Mouse (Mus musculus) hindbrain, embryonic 15.5 days (tissue): ENCODE results near the gene Apoa2. TPM values are rescaled to one million over a fixed set of nuclear protein-coding genes. Genes with fewer than 3 reads are reported as not detected.

Experiments
- ATAC-seq: fragments of 200-750 bp; cut with Nextera tagmentation; 2 replicates; pipeline ENCODE4 v1.8.0; 2017; ENCODE audit warnings: low read depth, moderate number of reproducible peaks, moderate TSS enrichment; ENCODE audit not compliant: low FRiP score
- H3K27ac ChIP-seq: fragments of 300-500 bp; sonication (generic); replicated peaks from 2 replicates; pipeline ENCODE4 v1.5.1; 2015; ENCODE audit warnings: mild to moderate bottlenecking, inconsistent platforms
- H3K27me3 ChIP-seq: fragments of 300-500 bp; sonication (generic); 2 replicates; pipeline ENCODE4 v1.6.1; 2015; ENCODE audit warnings: control low read depth, inconsistent platforms
- H3K36me3 ChIP-seq: fragments of 300-500 bp; sonication (generic); 2 replicates; pipeline ENCODE4 v1.6.1; 2015; ENCODE audit warnings: control low read depth, inconsistent platforms
- H3K4me1 ChIP-seq: fragments of 300-500 bp; sonication (generic); replicated peaks from 2 replicates; pipeline ENCODE4 v1.6.1; 2015; ENCODE audit warnings: control low read depth, inconsistent platforms
- H3K4me2 ChIP-seq: fragments of 300-500 bp; sonication (generic); 2 replicates; pipeline ENCODE4 v1.6.1; 2015; ENCODE audit warnings: moderate library complexity, mild to moderate bottlenecking, inconsistent platforms
- H3K4me3 ChIP-seq: fragments of 300-500 bp; sonication (generic); 2 replicates; pipeline ENCODE4 v1.5.1; 2015; ENCODE audit warnings: mild to moderate bottlenecking, inconsistent platforms
- H3K9ac ChIP-seq: fragments of 300-500 bp; sonication (generic); 2 replicates; pipeline ENCODE4 v1.6.1; 2015; ENCODE audit warnings: inconsistent platforms
- H3K9me3 ChIP-seq: fragments of 300-500 bp; sonication (generic); 2 replicates; pipeline ENCODE4 v1.6.1; 2016; ENCODE audit warnings: control low read depth, inconsistent platforms
- WGBS: fragments of 180-500 bp; shearing (Covaris S2); methylation state at CpG from one replicate; pipeline ENCODE4 v1.1.7; 2015; 5-methylcytosine and 5-hydroxymethylcytosine counted together
- polyA plus RNA-seq: library from polyadenylated mRNA; unstranded; fragments of >200 nt; fragmentation: Nextera tagmentation; extraction: Ambion mirVana; gene quantifications from 2 replicates; pipeline ENCODE4 v1.2.1, GENCODE M21; 2015

Gene Apoa2
- polyA plus RNA-seq, 1 experiment from 2014 or later: 6.0 TPM

DNA sequence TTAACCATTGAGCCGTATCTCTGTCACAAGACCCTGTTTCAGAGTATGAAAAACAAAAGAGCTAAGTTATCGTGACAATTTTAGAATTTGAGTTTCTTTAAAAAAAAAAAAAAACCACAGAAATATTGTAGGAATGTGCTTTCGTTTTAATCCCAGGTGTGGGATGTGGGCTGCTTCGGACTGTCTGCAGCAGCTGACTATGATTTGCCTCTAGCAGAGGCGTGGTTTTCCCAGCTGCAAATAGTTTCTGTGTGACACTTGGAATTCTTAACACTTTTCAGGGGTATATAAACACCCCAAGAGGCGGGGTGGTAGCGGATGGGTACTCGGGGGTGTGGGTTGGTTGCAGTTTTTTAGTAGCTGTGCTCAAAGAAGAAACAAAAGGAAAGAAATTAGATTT lies 20.5 kb downstream of the Apoa2 start:
- H3K4me3 ChIP-seq: peak overlapping the region; percentile 83; the same call in 1 of the 2 replicates
- 95% methylated on average over 8 of the region's 8 CpGs for WGBS
- ATAC-seq: no peak
- H3K4me2 ChIP-seq: no peak overlapping the region
- H3K4me1 ChIP-seq: peaks cover 29% of the 10 kb centered on the region
- H3K9me3 ChIP-seq: no peaks in the 10 kb centered on the region
- H3K36me3 ChIP-seq: peaks cover 37% of the 10 kb centered on the region
- no peaks in the 10 kb centered on the region for H3K27me3 ChIP-seq
- H3K27ac ChIP-seq: no peak overlapping the region
- H3K9ac ChIP-seq: no peak overlapping the region

DNA sequence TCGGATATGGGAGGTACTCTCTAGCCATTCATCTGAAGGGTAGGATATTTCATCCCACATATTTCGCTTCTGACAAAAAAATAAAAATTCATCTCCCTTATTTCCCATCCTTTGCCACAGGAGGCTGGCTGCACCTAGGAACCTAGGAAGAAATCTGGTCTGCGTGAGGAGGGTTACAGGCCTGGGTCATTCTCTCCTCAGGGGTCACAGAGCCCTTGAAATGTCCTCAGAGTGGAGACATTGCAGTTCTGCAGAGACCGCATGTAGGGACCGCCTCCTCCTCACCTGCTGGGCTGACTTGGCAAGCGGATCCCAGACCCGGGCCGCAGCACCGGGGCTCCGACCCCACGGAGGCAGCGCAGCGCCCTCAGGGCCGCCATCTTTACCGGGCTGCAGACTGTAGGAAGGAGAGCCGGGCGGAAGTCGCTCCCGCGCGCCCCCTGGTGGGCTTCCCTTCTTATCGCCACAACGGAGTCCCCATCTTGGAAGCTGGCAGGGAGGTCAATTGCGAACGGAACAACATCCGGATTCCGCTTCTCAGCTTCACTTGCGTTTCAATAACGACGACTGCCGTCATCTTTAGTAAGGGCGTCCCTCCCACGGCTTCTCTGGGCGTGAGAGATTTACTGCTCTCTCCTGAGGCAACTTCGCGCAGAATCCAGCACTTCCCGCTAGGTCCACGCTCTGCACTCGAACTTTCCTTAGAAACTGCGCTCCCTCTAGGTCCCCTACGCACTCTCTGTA lies 22.0 kb downstream of the Apoa2 start:
- Histone ChIP-seq H3K9ac (peak overlapping the region; percentile 95), H3K4me3 (peak overlapping the region; percentile 83), H3K4me2 (peak overlapping the region; percentile 82), H3K36me3 (peaks cover 26% of the 10 kb centered on the region), H3K27me3 (no peaks in the 10 kb centered on the region), H3K27ac (peak overlapping the region; percentile 83), H3K9me3 (no peaks in the 10 kb centered on the region), H3K4me1 (peaks cover 44% of the 10 kb centered on the region)
- ATAC-seq: peak; percentile 94
- whole genome bisulfite sequencing: under 1% methylated on average over 41 of the region's 41 CpGs

DNA sequence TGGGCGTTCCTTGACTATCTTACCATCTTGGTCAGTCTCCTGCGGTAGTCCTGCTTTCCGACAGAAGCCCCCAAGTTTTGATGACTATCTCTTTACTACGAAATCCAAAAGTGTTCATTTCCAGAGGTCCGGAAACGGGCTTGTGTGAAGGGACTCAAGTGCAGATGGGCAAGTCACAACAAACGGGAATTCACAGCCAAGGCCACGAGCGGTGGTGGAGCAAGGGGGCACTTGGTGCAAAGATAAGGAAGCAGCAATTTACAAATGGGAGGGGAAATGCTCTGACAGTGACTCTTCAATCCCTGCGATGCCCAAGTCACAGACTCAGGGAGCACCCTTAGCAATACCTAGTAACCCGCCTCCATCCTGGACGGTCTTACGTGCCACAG lies 22.6 kb downstream of the Apoa2 start:
- peaks cover 48% of the 10 kb centered on the region for H3K4me1 ChIP-seq
- H3K9me3 ChIP-seq: no peaks in the 10 kb centered on the region
- H3K36me3 ChIP-seq: peaks cover 21% of the 10 kb centered on the region
- H3K27ac ChIP-seq: peak overlapping the region; percentile 55
- H3K4me3 ChIP-seq: peak overlapping the region; percentile 83
- peak overlapping the region; percentile 53 for H3K4me2 ChIP-seq
- WGBS: 14% methylated on average over 13 of the region's 13 CpGs
- peak overlapping the region; percentile 4 for H3K9ac ChIP-seq
- no peak for ATAC-seq
- H3K27me3 ChIP-seq: no peaks in the 10 kb centered on the region

DNA sequence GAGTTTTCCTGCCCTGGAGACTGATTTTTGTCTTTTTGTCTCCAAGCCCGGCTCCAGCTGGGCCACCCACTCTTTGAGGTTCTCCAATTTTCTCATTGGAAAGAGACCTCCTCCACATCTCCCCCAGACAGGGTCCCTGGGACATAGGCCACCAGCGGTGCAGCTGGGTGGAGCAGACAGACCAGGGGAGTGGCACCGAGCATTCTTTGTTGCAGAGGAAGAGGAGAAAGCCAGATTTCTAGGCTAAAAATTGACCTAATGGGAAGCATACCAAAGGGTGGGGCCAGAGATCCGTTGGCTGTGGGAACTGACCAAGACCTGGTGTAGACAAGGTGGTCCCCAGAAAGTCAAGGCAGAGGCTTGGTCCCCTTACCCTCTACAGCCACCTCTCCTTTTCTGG lies 23.1 kb downstream of the Apoa2 start:
- H3K4me3 ChIP-seq: no peak overlapping the region
- ATAC-seq: no peak
- peaks cover 53% of the 10 kb centered on the region for H3K4me1 ChIP-seq
- H3K27ac ChIP-seq: peak overlapping the region; percentile 55
- no peaks in the 10 kb centered on the region for H3K27me3 ChIP-seq
- no peak overlapping the region for H3K9ac ChIP-seq
- peak overlapping the region; percentile 53 for H3K4me2 ChIP-seq
- WGBS: 25% methylated on average over 4 of the region's 4 CpGs
- H3K36me3 ChIP-seq: peaks cover 17% of the 10 kb centered on the region; the same call in 1 of the 2 replicates
- H3K9me3 ChIP-seq: no peaks in the 10 kb centered on the region

- Histone ChIP-seq H3K4me3 (no peak overlapping the region), H3K36me3 (peaks cover 15% of the 10 kb centered on the region; the same call in 1 of the 2 replicates), H3K9ac (no peak overlapping the region), H3K4me2 (no peak overlapping the region), H3K9me3 (no peaks in the 10 kb centered on the region), H3K4me1 (peaks cover 53% of the 10 kb centered on the region), H3K27me3 (no peaks in the 10 kb centered on the region), H3K27ac (peak overlapping the region; percentile 16; the same call in 1 of the 2 replicates)
- no peak for ATAC-seq
- 44% methylated on average over 3 of the region's 3 CpGs for WGBS
These were observed 23.8 kb downstream of the Apoa2 start for GRCm38 (mm10) chr1:171248386-171249226.

DNA sequence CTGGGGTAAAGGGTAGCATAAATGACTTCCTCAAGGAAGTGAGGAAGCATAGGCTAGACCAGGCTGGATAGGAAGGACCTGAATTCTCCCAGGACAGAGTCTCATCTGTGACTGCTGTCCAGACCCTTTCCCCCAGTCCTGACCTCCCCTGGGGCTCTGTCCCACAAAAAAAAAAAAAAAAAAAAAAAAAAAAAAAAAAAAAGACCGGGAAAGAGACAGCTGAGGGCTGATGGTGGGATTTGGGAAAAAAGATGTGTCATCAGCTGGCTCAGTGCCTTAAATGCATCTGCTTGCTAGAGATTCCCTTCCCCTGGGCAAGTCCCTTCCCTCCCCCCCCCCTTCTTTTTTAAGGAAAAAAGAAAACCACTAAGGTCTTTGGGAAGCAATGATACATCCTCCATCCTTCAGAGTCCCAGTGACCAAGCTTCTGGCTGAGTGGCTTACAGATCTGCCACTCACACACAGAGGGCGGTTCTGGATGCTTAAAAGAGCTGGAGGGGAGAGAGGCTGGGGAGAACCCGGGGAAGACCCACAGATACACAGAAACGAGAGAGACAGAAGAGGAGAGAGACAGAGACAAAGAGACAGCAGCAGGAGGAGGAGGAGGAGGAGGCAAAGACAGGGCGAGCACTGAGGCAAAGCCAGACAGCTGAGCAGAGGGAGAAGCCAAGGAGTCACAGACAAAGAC lies 25.2 kb downstream of the Apoa2 start, which contains the start of gene Adamts4:
Adamts4 (plus strand) TSS at position 509 of the 688 bp plus-strand sequence.
- peak within 1 kb of the TSS; percentile 50 for H3K4me2 ChIP-seq
- 9% methylated on average over 5 of the region's 5 CpGs for WGBS
- peak within 1 kb of the TSS; percentile 28 for H3K4me3 ChIP-seq
- no peak for ATAC-seq
- H3K9me3 ChIP-seq: no peaks in the 10 kb centered on the region
- peaks cover 48% of the 10 kb centered on the region for H3K4me1 ChIP-seq
- H3K27ac ChIP-seq: peak within 1 kb of the TSS; percentile 72
- 0 out of 2 replicates have a peak, but pooled peaks cover 5% of the 10 kb centered on the region for H3K36me3 ChIP-seq
- no peaks in the 10 kb centered on the region for H3K27me3 ChIP-seq
- H3K9ac ChIP-seq: peak within 1 kb of the TSS; percentile 16; the same call in 1 of the 2 replicates

DNA sequence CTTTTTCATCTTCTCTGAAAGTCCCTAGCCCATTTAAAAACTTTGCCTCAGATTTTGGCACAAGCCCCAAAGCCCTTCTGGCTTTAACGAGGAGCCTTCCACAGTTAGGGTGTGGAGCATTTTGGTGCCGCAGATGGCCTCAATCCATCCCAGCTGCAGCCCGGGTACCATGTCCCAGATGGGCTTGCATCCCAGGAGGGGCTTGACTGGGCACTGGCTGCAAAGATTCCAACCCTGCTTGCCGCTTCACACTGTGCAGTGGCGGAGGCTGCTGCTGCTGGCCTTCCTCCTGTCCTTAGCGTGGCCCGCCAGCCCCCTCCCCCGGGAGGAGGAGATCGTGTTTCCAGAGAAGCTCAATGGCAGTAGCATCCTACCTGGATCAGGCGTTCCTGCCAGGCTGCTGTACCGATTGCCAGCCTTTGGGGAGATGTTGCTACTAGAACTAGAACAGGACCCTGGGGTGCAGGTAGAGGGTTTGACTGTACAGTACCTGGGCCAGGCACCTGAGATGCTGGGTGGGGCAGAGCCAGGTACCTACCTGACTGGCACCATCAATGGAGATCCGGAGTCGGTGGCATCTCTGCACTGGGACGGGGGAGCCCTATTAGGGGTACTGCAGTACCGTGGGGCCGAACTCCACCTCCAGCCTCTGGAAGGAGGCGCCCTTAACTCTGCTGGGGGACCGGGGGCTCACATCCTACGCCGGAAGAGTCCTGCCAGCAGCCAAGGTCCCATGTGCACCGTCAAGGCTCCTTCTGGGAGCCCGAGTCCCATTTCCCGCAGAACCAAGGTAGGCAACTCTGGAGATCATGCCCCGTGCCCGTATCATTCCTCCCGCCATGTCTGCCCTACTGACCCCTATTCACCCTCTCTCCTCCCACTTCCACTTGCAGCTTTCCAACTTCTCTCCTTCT lies 26.1 kb downstream of the Apoa2 start, which contains the start of gene Ndufs2:
Ndufs2 (minus strand) TSS at position 709 of the 914 bp plus-strand sequence.
- peaks cover 42% of the 10 kb centered on the region for H3K4me1 ChIP-seq
- peak within 1 kb of the TSS; percentile 28 for H3K4me3 ChIP-seq
- H3K27ac ChIP-seq: peak within 1 kb of the TSS; percentile 72
- 0 out of 2 replicates have a peak, but pooled peaks have one; percentile 17 for ATAC-seq
- H3K9ac ChIP-seq: peak within 1 kb of the TSS; percentile 16; the same call in 1 of the 2 replicates
- H3K27me3 ChIP-seq: no peaks in the 10 kb centered on the region
- 14% methylated on average over 26 of the region's 26 CpGs for WGBS
- no peaks in the 10 kb centered on the region for H3K9me3 ChIP-seq
- no peaks in the 10 kb centered on the region for H3K36me3 ChIP-seq
- H3K4me2 ChIP-seq: peak within 1 kb of the TSS; percentile 50

DNA sequence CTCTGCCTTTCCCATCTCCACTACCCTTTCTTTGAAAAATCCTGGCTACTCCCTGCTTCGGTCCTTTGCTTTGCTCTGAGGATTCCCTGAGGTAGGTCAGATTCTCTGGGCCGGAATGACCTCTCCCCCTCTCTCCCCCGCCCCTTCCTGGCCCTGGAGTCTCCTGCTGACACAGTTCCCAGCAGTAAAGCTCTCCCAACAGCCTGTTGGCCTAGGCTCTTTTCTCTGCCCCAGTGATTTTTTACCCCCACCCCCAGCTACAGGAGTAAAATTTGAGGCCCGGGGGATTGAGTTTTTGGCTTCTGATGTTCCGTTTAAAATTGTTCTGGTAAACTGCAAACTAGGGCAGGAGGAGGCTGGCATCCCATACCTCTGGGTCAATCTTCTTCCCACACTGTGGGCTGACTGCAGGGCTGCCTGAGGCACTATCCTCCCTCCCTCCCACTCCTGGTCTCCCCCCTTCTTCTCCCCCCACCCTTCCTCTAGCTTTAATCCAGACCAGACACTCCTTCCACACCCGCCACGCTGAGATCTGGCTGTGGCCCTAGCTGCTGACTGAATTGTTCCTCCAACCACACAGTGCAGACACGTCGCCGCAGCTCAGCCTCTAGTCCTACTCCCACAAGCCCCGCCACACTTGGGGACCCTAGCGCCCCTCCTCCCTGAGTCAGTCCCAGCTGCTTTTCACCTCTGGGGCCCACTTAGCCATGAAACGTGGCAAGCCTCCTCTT lies 26.9 kb downstream of the Apoa2 start:
- WGBS: 3% methylated on average over 13 of the region's 13 CpGs
- Histone ChIP-seq H3K9ac (no peak overlapping the region), H3K36me3 (no peaks in the 10 kb centered on the region), H3K27me3 (no peaks in the 10 kb centered on the region), H3K4me1 (peaks cover 36% of the 10 kb centered on the region), H3K4me3 (peak overlapping the region; percentile 28; the same call in 1 of the 2 replicates), H3K9me3 (no peaks in the 10 kb centered on the region), H3K27ac (peak overlapping the region; percentile 6; the same call in 1 of the 2 replicates), H3K4me2 (peak overlapping the region; percentile 50)
- no peak for ATAC-seq

DNA sequence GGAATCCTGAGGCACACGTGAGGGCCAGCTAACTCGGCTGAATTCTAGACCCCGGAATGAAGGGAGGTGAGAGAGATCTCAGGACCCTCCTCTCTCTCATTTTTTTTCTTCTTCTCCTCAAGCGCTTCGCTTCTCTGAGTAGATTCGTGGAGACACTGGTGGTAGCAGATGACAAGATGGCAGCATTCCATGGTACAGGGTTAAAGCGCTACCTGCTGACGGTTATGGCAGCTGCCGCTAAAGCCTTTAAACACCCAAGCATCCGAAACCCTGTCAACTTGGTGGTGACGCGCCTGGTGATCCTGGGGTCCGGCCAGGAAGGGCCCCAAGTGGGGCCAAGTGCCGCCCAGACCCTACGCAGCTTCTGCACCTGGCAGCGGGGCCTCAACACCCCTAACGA lies 27.6 kb downstream of the Apoa2 start:
- ATAC-seq: no peak
- Histone ChIP-seq H3K27me3 (no peaks in the 10 kb centered on the region), H3K9me3 (no peaks in the 10 kb centered on the region), H3K27ac (no peak overlapping the region; the same call in 1 of the 2 replicates), H3K4me3 (no peak overlapping the region), H3K4me1 (peaks cover 35% of the 10 kb centered on the region), H3K36me3 (no peaks in the 10 kb centered on the region), H3K9ac (no peak overlapping the region), H3K4me2 (peak overlapping the region; percentile 50)
- WGBS: 51% methylated on average over 17 of the region's 17 CpGs

GRCm38 (mm10) chr1:171256095-171256818 lies 31.4 kb downstream of the Apoa2 start:
- Histone ChIP-seq H3K4me3 (no peak overlapping the region), H3K4me1 (peaks cover 15% of the 10 kb centered on the region), H3K9ac (no peak overlapping the region), H3K27me3 (no peaks in the 10 kb centered on the region), H3K27ac (no peak overlapping the region), H3K36me3 (no peaks in the 10 kb centered on the region), H3K4me2 (no peak overlapping the region), H3K9me3 (no peaks in the 10 kb centered on the region)
- 91% methylated on average over 24 of the region's 24 CpGs for WGBS
- no peak for ATAC-seq
